Mouse (Mus musculus): ENCODE data around the gene Scgb2a2. TPM values are rescaled to one million over a fixed set of nuclear protein-coding genes. Genes with fewer than 3 reads are reported as not detected.
"Not testable (repeated sequence)": the region's sequence is repeated elsewhere in the genome, so short reads cannot be mapped to it uniquely, and the experiment has no call there.

Scgb2a2 gene
- total RNA-seq (2015; ENCODE audit: low replicate concordance), result not detected in 2 replicates
- not detected in 2 replicates for total RNA-seq (2017; ENCODE audit: low replicate concordance)

DNA sequence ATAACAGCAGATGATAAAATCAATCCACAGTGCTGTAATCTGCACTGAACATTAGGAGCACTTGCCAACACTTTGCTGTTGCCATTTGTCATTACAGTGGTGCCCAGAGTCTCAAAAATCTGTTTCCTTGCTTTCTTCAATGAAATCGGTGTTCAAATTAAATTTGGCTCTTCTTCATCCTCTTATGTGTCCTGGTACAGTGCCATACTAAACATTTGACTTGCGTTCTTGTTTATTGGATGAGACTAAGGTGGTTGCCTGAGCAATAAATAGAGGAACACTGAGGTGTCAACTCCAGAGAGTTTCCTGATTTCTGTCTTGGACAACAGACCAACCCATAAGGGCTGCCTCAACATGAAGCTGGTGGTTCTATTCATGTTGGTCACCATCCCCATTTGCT, at the start of gene Scgb2a2:
Scgb2a2 (plus strand) TSS at position 301 of the 400 bp plus-strand sequence.
- ATAC-seq (replicated peaks; ENCODE audit: low FRiP score, poor library complexity, severe bottlenecking), result no peak

DNA sequence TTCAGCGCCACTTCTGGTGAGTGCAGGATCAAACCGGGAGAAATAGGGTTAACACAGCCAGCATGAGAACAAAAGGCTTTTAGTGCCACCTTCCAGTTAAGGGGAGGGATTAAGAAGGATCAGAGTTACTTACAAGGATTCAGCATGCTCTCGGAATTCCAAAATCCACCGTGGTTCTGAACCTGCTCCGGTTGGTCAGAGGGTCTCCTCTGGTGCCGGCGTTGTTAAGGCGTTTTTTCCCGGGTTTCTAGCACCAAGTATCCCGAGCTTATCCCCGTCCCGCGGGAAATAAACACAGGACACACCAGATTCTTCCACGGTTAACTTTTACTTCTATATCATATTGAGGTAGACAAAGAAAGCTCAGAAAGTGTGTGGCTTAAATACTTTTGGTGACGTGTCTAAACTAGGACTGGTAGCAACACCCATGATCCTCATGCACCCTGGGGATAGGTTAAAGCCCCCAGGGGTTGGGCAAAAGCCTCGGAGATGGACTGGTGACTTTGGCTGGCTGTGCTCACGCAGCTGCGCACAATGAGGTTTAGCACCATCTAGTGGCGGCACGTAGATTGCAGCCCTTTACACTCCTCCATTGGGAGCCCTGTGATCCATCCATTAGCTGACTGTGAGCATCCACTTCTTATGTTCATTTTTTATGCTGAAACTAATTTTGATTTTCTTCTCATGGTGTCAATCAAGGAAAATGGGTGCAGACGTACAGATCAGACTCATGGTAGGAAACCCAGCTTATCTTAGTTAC, 10.6 kb upstream of the Scgb2a2 start:
- ATAC-seq (replicated peaks; ENCODE audit: low FRiP score, poor library complexity, severe bottlenecking), result 0 out of 2 replicates have a peak, but pooled peaks have one; percentile 46

DNA sequence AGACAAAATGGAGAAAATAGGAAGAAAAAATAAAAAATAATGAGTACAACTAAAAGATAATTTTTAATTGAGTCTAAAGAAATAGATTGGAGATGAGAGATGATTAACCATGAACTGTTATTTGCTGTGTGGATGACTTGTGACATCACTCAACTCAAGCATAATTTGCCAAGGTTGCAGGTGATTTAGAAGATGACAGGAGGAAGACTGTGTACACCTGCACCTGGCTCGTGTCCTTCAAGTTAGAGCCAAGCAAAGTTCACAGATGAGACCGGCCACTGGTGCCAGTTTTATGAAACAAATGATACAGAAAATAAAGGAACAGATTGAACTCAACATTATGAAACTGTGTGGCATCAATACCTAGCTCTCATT, 10.0 kb upstream of the Scgb2a2 start:
- no peak for ATAC-seq (replicated peaks; ENCODE audit: low FRiP score, poor library complexity, severe bottlenecking)

DNA sequence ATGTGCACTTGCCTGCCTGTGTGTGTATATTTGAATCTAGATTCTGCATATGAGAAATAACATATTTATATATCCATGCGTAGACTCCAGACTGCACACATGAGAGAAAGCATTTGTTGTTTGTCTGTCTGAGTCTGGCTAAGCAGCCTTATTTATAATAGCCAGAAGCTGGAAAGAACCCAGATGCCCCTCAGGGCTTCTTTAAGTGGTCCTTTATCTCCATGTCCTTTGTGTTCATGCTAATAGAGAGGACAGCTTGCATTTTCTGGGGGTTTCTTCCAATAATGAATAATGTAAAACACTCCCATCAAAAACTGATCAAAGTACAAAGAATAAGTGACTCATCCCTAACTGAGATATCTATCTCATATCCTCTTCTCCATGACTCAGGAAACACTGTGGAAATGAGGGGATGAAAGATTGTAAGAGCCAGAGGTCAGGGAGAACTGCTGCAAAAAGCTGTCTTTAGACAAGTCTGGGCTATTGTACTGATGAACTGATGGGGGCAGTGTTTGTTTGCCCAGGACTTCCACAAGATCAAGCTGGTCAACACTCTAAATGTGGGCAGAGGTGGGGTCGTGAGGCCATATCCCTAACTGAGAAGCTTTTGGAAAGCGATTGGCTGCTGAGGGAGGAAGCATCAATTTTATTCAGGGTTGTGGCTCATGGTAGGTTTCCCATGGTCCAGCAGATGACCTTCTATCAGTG, 2.2 kb downstream of the Scgb2a2 start:
- ATAC-seq (replicated peaks; ENCODE audit: low FRiP score, poor library complexity, severe bottlenecking), result not testable (repeated sequence)

DNA sequence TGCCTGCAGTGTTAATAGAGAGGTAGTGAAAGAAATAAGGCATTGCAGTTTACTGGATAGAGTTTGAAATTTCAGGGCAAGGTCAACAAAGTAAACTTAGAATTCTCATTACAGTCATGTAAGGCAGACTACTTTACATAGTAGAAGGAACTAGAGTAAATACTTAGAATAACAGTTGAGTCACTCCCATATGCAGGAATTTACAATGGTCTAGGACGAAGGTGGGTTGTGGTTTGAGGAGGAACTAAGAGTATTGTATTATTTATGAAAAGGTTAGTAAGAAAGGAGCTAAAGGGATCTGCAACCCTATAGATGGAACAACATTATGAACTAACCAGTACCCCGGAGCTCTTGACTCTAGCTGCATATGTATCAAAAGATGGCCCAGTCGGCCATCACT, 13.5 kb downstream of the Scgb2a2 start:
- not testable (repeated sequence) for ATAC-seq (replicated peaks; ENCODE audit: low FRiP score, poor library complexity, severe bottlenecking)

DNA sequence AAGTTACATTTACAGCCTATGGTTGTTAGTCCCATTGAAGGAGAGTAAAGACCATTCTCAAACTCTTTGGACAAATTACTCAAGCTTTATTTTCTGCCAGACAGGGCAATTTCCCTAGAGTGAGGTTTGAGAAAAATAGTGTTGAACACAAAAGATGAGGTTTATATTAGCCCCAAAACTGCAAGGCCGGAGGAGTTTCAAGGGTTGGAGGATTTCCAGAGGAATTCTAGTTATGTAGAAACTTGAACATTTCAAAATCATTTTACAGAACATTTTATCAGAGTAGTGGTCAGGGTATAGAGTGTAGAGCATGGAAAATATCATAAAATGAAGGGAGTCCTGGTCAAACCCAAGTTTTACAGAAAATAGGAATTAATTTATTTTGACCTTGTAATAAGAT, 17.5 kb downstream of the Scgb2a2 start:
- no peak for ATAC-seq (replicated peaks; ENCODE audit: low FRiP score, poor library complexity, severe bottlenecking)

DNA sequence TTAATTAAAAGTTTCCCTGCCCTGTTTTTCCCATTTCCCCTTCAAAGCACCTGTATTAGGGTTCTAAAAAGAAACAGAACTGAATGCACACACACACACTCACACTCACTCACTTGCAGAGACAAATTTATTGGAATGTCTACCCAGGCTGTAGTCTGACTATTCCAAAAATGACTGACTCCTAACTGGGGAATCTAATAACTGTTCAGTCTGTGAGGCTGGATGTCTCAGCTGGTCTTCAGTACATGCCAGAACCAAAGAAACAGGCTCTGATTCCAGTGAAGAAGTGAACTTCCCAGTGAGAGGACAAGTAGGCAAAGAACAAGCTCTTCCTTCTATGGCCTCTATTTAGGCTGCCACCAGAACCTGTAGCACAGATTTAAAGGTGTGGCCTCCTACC, 18.1 kb downstream of the Scgb2a2 start:
- no peak for ATAC-seq (replicated peaks; ENCODE audit: low FRiP score, poor library complexity, severe bottlenecking)

DNA sequence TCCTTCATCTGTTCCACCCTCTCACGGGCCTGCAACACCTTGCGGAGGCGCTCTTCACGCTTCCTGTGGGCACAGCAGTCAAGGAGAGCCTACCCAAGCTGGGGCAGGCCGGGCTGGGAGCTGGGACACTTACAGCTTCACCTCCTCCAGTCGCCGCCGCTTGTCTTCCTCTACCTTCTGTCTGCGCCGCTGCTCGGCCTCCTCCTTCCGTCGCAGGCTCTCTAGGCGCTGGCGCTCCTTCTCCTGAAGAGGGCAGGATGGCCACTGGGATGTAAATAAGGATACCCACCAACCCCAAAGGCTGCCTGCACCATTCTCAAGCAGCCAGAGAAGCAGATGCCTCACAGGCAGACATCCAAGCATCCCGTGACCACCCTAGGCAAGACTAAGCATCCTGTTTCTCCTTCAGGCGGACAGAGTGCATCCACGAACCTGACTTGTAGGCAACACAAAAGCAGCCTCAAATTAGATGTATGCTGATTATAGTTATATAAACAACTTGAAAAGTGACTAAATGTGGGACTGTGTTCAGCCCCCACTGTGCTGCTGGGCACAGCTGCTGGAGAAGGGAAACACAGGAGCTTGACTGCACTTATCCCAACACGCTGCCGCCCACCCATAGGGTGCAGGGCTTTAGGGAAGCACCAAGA, 30.9 kb downstream of the Scgb2a2 start:
- no peak for ATAC-seq (replicated peaks; ENCODE audit: low FRiP score, poor library complexity, severe bottlenecking)

DNA sequence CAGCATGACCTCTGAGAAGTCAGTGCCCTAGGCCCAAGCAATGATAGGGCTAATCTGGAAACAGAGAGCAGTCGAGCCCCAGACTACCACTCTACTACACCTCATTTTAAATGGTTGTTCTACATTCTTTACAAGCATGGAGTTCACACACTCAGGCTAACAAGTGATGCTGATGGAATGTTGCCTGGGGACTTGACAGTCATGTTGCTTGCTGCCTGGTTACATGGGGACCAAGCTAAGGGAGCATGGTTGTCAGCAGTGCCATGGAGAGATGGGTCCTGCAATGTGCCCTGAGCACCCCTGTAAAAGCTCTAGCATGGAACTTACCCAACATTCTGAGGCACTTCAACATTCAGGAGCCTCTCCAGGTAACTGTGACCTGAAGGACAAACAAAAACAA, 39.0 kb downstream of the Scgb2a2 start:
- no peak for ATAC-seq (replicated peaks; ENCODE audit: low FRiP score, poor library complexity, severe bottlenecking)

DNA sequence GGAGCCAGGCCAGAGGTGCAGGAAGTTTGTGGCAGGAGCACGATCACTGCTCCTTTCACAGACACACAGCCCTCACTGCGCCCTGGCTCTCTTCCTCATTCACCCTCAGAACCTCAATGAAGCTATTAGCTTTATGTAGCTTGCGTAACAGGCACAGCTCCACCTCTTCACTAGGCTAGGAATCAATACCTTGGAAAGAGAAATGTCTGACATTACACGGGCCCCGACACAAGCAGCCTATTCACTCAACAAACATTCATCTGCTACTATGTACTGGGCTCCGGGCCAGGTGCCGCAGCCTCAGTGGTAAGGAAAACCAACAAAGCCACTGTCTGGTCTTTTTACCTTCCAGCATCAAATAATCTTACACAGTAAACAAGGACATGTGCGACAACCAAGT, 39.4 kb downstream of the Scgb2a2 start:
- ATAC-seq (replicated peaks; ENCODE audit: low FRiP score, poor library complexity, severe bottlenecking), result no peak

DNA sequence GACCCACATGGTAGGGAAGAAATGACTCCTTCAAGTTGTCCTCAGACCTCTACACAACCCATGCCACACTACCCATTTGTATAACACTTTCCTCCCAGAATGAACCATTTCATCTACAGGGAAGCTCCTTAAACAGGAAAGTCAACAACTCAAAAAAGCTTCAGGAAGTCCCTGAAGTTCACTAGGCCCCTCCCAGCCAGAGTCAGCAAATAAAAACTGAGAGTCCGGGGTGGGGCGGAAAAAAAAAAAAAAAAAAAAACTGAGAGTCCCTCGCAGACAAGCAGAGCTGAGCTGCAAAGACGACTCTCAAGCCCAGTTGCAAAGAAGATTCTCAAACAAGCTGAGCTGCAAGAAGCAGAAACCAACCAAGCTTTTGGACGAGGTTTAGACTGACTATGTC, 48.7 kb downstream of the Scgb2a2 start:
- no peak for ATAC-seq (replicated peaks; ENCODE audit: low FRiP score, poor library complexity, severe bottlenecking)

DNA sequence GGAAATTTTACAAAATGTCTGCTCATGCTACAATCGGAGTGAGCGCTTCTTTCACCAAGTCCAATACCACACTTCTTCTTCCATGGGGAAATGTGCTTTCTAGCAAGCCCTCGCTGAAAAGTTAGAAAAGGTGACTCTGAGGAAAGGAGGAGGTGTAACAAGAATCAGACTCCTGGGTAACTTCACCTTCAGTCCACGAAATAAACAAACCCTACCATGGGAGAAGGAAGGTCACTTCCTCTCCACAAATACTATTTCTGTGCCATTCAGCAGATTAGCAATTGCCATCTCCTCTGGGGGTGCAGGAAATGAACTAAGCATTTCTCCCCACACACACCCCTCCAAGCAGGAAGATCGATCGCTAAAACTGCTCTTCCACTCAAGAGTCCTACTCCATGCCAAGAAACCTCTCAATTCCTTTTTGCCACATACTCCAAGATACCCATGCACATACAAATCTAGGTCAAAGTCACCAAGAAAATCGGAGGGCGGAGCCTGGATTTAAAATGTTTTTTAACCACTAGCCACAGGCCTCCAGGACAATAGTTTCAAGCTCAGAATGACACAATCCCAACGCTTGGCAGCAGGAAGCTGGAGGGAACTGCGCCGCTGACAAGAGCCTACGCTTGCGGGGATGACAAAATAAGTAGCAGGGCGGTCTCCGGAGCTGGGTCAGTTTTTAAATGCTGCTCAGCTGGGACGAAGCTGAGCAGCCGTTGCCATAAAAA, 51.1 kb downstream of the Scgb2a2 start:
- 0 out of 2 replicates have a peak, but pooled peaks have one; percentile 3 for ATAC-seq (replicated peaks; ENCODE audit: low FRiP score, poor library complexity, severe bottlenecking)

DNA sequence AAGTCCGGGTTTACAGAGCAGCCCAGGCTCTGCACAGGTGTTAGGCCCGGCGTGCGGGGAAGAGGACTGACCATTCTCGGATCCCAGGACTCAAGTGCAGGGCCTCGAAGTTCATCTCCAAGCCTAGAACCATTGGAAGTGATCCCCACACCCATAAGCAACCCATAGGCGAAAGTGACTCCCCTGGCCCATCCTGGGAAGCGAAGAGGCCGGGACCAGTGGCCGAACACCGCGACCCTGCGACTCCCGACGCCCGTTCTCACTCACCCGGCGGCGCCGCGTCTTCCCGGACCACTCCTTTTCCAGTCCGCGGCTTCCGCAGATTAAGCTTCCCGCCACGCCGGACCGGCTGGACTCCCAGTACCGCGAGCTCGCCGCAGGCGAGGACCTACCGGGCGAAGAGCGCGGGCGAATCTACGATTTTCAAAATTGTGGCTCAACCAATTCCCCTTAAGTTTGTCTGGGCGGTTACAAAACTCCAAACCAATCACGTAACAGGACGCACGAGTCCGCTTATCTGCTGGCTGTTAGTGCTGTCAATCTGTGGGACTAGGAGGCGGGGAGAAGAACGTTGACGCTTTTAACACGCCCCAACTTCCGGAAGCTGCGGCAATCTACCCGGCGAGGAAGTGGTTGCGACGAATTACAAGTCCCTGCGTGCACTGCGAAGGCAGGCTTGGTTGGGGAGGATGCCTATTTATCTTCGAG, 51.9 kb downstream of the Scgb2a2 start, which contains the start of gene Incenp:
Incenp (minus strand) TSS at position 480 of the 708 bp plus-strand sequence.
- peak; percentile 93 for ATAC-seq (replicated peaks; ENCODE audit: low FRiP score, poor library complexity, severe bottlenecking)

DNA sequence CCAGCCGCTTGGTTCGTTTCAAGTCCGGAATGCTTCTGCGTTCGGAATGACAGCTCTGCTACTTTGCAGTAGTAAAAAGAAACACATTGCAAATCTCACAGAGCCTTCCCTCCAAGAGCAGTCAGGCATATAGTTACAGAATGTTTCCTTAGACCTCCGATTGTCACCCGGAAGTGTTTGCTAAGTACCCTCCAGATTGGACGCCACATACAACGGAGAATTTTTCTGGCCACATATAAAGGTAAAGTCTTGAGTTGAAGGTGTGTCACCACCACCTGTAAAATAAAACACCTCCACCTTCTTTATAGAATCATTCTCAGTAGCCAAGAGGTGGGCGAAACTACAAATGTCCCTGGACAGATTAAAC, 52.4 kb downstream of the Scgb2a2 start:
- ATAC-seq (replicated peaks; ENCODE audit: low FRiP score, poor library complexity, severe bottlenecking), result peak; percentile 36

DNA sequence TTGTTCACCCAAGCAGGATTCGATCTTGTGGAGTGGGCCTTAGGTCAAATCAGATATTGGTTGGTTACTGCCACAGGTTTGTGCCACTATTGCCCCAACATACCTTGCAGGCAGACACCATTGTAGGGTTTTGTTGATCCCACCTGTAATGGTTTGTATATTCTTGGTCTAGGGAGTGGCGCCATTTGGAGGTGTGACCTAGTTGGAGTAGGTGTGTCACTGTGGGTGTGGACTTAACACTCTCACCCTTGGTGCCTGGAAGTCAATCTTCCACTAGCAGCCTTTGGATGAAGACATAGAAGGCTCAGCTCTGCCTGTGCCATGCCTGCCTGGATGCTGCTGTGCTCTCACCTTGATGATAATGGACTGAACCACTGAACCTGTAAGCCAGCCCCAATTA, 53.3 kb downstream of the Scgb2a2 start:
- not testable (repeated sequence) for ATAC-seq (replicated peaks; ENCODE audit: low FRiP score, poor library complexity, severe bottlenecking)

Data from erythroblast, adult 5-6 weeks (primary cell).